Mouse (Mus musculus) T-cell, adult 2 months (primary cell): Measurements from ENCODE around the gene Sgta.
A peak's percentile ranks its signal among the peaks of the same experiment; 100 is the strongest.
"Not testable (repeated sequence)": the region's sequence is repeated elsewhere in the genome, so short reads cannot be mapped to it uniquely, and the experiment has no call there.

Experiments used
- DNase-seq: peaks from one replicate; pipeline ENCODE4 v3.0.0; 2022; ENCODE audit warnings: low spot score

Gene Sgta

GRCm38 (mm10) chr10:81059603-81060543 is at the start of gene Sgta:
TSS of gene Sgta (minus strand) at chr10:81060181.
- DNase-seq, result peak; percentile 96

GRCm38 (mm10) chr10:81106113-81106721 is 46.2 kb upstream of the Sgta start:
- DNase-seq, result peak; percentile 87

- peak; percentile 98 for DNase-seq
Measured at GRCm38 (mm10) chr10:81105565-81106112, 45.7 kb upstream of the Sgta start, which contains the start of gene Map2k2. TSS of gene Map2k2 (plus strand) at chr10:81105915.

GRCm38 (mm10) chr10:81094931-81095678 is 35.1 kb upstream of the Sgta start:
- DNase-seq, result no peak

- no peak for DNase-seq
Measured at GRCm38 (mm10) chr10:81092465-81093250, 32.7 kb upstream of the Sgta start.

GRCm38 (mm10) chr10:81090621-81091020 is 30.6 kb upstream of the Sgta start:
- no peak for DNase-seq

- no peak for DNase-seq
Measured at GRCm38 (mm10) chr10:81089216-81089615, 29.2 kb upstream of the Sgta start.

- peak; percentile 36 for DNase-seq
Measured at GRCm38 (mm10) chr10:81087021-81087420, 27.0 kb upstream of the Sgta start.

GRCm38 (mm10) chr10:81082168-81082960 is 22.4 kb upstream of the Sgta start:
- peak; percentile 62 for DNase-seq

GRCm38 (mm10) chr10:81080008-81080655 is 20.2 kb upstream of the Sgta start:
- no peak for DNase-seq

GRCm38 (mm10) chr10:81077916-81078315 is 17.9 kb upstream of the Sgta start:
- DNase-seq, result no peak

GRCm38 (mm10) chr10:81076356-81076755 is 16.4 kb upstream of the Sgta start:
- no peak for DNase-seq

- DNase-seq, result no peak
Measured at GRCm38 (mm10) chr10:81075734-81076133, 15.8 kb upstream of the Sgta start.

GRCm38 (mm10) chr10:81073464-81073863 is 13.5 kb upstream of the Sgta start:
- no peak for DNase-seq

- DNase-seq, result no peak
Measured at GRCm38 (mm10) chr10:81072290-81072689, 12.3 kb upstream of the Sgta start.

- DNase-seq, result peak; percentile 98
Measured at GRCm38 (mm10) chr10:81069836-81070235, 9.9 kb upstream of the Sgta start, which contains the start of gene Thop1. TSS of gene Thop1 (plus strand) at chr10:81070035.

GRCm38 (mm10) chr10:81068706-81069105 is 8.7 kb upstream of the Sgta start:
- DNase-seq, result no peak

GRCm38 (mm10) chr10:81064519-81064918 is 4.5 kb upstream of the Sgta start:
- not testable (repeated sequence) for DNase-seq

- no peak for DNase-seq
Measured at GRCm38 (mm10) chr10:81062710-81063109, 2.7 kb upstream of the Sgta start.

GRCm38 (mm10) chr10:81058896-81059295 is 1.1 kb downstream of the Sgta start:
- no peak for DNase-seq
